Mouse (Mus musculus) A20 (cell line): ENCODE results near the gene Ntrk1.
"Not testable (repeated sequence)": the region's sequence is repeated elsewhere in the genome, so short reads cannot be mapped to it uniquely, and the experiment has no call there.

Experiments
- DNase-seq: peaks from one replicate; pipeline ENCODE4 v3.0.0-alpha.2; 2011; ENCODE audit warnings: low read depth, low spot score

Ntrk1 gene

GRCm38 (mm10) chr3:87794922-87795325 is at the start of gene Ntrk1:
Gene Ntrk1, minus strand, starts transcription at chr3:87795162.
- no peak for DNase-seq

- no peak for DNase-seq
Measured at GRCm38 (mm10) chr3:87840858-87841257, 45.9 kb upstream of the Ntrk1 start.

- peak; percentile 64 for DNase-seq
Measured at GRCm38 (mm10) chr3:87838622-87839021, 43.7 kb upstream of the Ntrk1 start.

- peak; percentile 16 for DNase-seq
Measured at GRCm38 (mm10) chr3:87833482-87833881, 38.5 kb upstream of the Ntrk1 start.

- DNase-seq, result no peak
Measured at GRCm38 (mm10) chr3:87832109-87832859, 37.3 kb upstream of the Ntrk1 start.

GRCm38 (mm10) chr3:87829025-87829424 is 34.1 kb upstream of the Ntrk1 start:
- no peak for DNase-seq

- no peak for DNase-seq
Measured at GRCm38 (mm10) chr3:87828435-87828834, 33.5 kb upstream of the Ntrk1 start.

- not testable (repeated sequence) for DNase-seq
Measured at GRCm38 (mm10) chr3:87824206-87824605, 29.2 kb upstream of the Ntrk1 start, which contains the start of gene Pear1. Gene Pear1, minus strand, starts transcription at chr3:87824306.

GRCm38 (mm10) chr3:87818226-87818625 is 23.3 kb upstream of the Ntrk1 start:
- DNase-seq, result no peak

- peak; percentile 77 for DNase-seq
Measured at GRCm38 (mm10) chr3:87816646-87817093, 21.7 kb upstream of the Ntrk1 start.

- DNase-seq, result no peak
Measured at GRCm38 (mm10) chr3:87816166-87816565, 21.2 kb upstream of the Ntrk1 start.

GRCm38 (mm10) chr3:87812873-87813272 is 17.9 kb upstream of the Ntrk1 start:
- no peak for DNase-seq

- DNase-seq, result no peak
Measured at GRCm38 (mm10) chr3:87812413-87812812, 17.5 kb upstream of the Ntrk1 start.

GRCm38 (mm10) chr3:87811297-87811696 is 16.3 kb upstream of the Ntrk1 start:
- DNase-seq, result no peak

- no peak for DNase-seq
Measured at GRCm38 (mm10) chr3:87809322-87809962, 14.5 kb upstream of the Ntrk1 start.

- peak; percentile 85 for DNase-seq
Measured at GRCm38 (mm10) chr3:87804038-87804677, 9.2 kb upstream of the Ntrk1 start.

- no peak for DNase-seq
Measured at GRCm38 (mm10) chr3:87801681-87802080, 6.7 kb upstream of the Ntrk1 start.

- no peak for DNase-seq
Measured at GRCm38 (mm10) chr3:87796736-87797334, 1.9 kb upstream of the Ntrk1 start, which contains the start of gene Insrr. Gene Insrr, plus strand, starts transcription at chr3:87796951.

- peak; percentile 59 for DNase-seq
Measured at GRCm38 (mm10) chr3:87795336-87796277, 645 bp upstream of the Ntrk1 start.

GRCm38 (mm10) chr3:87789768-87790167 is 5.2 kb downstream of the Ntrk1 start:
- DNase-seq, result no peak

GRCm38 (mm10) chr3:87789248-87789647 is 5.7 kb downstream of the Ntrk1 start:
- DNase-seq, result no peak
